In genomic region chr7:39978121-39978520, GRCm38 (mm10) we compare ENCODE assay signal across 24 mouse cellular contexts.
"Had no signal": no experiment of that assay in that cellular context is flagged by ENCODE, and none has a peak within 500 bp of the region (broad histone marks: within the 10 kb centered on the region; RNA-seq: fewer than 3 reads in every experiment).

No protein-coding gene starts in this region.

- DNase-seq: gastrocnemius, adult 2 months; gastrocnemius, postnatal 10 days; gastrocnemius, postnatal 36 days; heart, adult 2 months; heart, postnatal 10 days; heart, postnatal 4 days; kidney, adult 18-20 months; kidney, adult 8-10 months; kidney, postnatal 10 days; kidney, postnatal 25 days; kidney, postnatal 4 days; liver; liver, embryonic 13.5 days; liver, postnatal 0 days had no signal

- H3K4me1 ChIP-seq: hindbrain, embryonic 10.5 days; hindbrain, embryonic 12.5 days; intestine, embryonic 15.5 days; limb, embryonic 10.5 days; limb, embryonic 12.5 days; liver, embryonic 13.5 days; liver, embryonic 15.5 days had no signal

- H3K9me3 ChIP-seq: heart, embryonic 12.5 days; hindbrain, embryonic 10.5 days; hindbrain, embryonic 12.5 days; intestine, embryonic 15.5 days; limb, embryonic 10.5 days; limb, embryonic 12.5 days; liver, embryonic 13.5 days; liver, embryonic 15.5 days had no signal

- H3K36me3 ChIP-seq: heart, embryonic 12.5 days; hindbrain, embryonic 10.5 days; hindbrain, embryonic 12.5 days; intestine, embryonic 15.5 days; limb, embryonic 10.5 days; limb, embryonic 12.5 days; liver, embryonic 13.5 days; liver, embryonic 15.5 days had no signal

- H3K4me3 ChIP-seq: gastrocnemius, adult 2 months; heart, adult 2 months; heart, embryonic 12.5 days; hindbrain, embryonic 10.5 days; hindbrain, embryonic 12.5 days; intestine, embryonic 15.5 days; layer of hippocampus, adult 2 months; left cerebral cortex, adult 2 months; limb, embryonic 10.5 days; limb, embryonic 12.5 days; liver, embryonic 13.5 days; liver, embryonic 15.5 days had no signal

- H3K27me3 ChIP-seq: heart, embryonic 12.5 days; hindbrain, embryonic 12.5 days; intestine, embryonic 15.5 days; limb, embryonic 12.5 days; liver, embryonic 13.5 days; liver, embryonic 15.5 days had no signal

- H3K27ac ChIP-seq: gastrocnemius, adult 2 months; heart, adult 2 months; hindbrain, embryonic 10.5 days; hindbrain, embryonic 12.5 days; hindbrain, embryonic 14.5 days; intestine, embryonic 15.5 days; layer of hippocampus, adult 2 months; left cerebral cortex, adult 2 months; limb, embryonic 10.5 days; limb, embryonic 12.5 days; liver, embryonic 13.5 days; liver, embryonic 15.5 days had no signal
